Mouse (Mus musculus) ZHBTc4 (cell line): ENCODE measurements around the gene Tmem206.

ENCODE experiments used
- DNase-seq: peaks from one replicate; pipeline ENCODE4 v3.0.0-alpha.2; 2011; ENCODE audit warnings: low read depth, low spot score

Tmem206 gene

GRCm38 (mm10) chr1:191307766-191308455, 17.8 kb upstream of the Tmem206 start:
- DNase-seq: peak; percentile 84

GRCm38 (mm10) chr1:191311296-191311898, 14.3 kb upstream of the Tmem206 start:
- DNase-seq: no peak

- peak; percentile 91 for DNase-seq
These were observed 13.2 kb upstream of the Tmem206 start for GRCm38 (mm10) chr1:191312513-191312941.

GRCm38 (mm10) chr1:191313158-191313557, 12.6 kb upstream of the Tmem206 start:
- DNase-seq: no peak

- DNase-seq: no peak
These were observed 11.8 kb upstream of the Tmem206 start for GRCm38 (mm10) chr1:191313926-191314325.

- DNase-seq: no peak
These were observed 8.9 kb upstream of the Tmem206 start for GRCm38 (mm10) chr1:191316818-191317217.

- peak; percentile 75 for DNase-seq
These were observed 8.0 kb upstream of the Tmem206 start, which contains the start of gene Nenf for GRCm38 (mm10) chr1:191317591-191318196. Gene Nenf (minus strand): TSS chr1:191318194.

- DNase-seq: no peak
These were observed 7.0 kb upstream of the Tmem206 start for GRCm38 (mm10) chr1:191318686-191319085.

- DNase-seq: no peak
These were observed 2.3 kb upstream of the Tmem206 start for GRCm38 (mm10) chr1:191323381-191323780.

- DNase-seq: no peak
These were observed 750 bp upstream of the Tmem206 start for GRCm38 (mm10) chr1:191324733-191325590.

- DNase-seq: peak; percentile 64
These were observed 646 bp downstream of the Tmem206 start for GRCm38 (mm10) chr1:191326233-191326882.

GRCm38 (mm10) chr1:191327258-191327657, 1.5 kb downstream of the Tmem206 start:
- no peak for DNase-seq

- DNase-seq: no peak
These were observed 2.3 kb downstream of the Tmem206 start for GRCm38 (mm10) chr1:191328019-191328441.

GRCm38 (mm10) chr1:191330356-191330755, 4.6 kb downstream of the Tmem206 start:
- DNase-seq: no peak

GRCm38 (mm10) chr1:191334500-191334899, 8.8 kb downstream of the Tmem206 start:
- DNase-seq: no peak

- no peak for DNase-seq
These were observed 14.2 kb downstream of the Tmem206 start for GRCm38 (mm10) chr1:191339876-191340275.

GRCm38 (mm10) chr1:191340530-191340929, 14.8 kb downstream of the Tmem206 start:
- no peak for DNase-seq

- DNase-seq: no peak
These were observed 21.9 kb downstream of the Tmem206 start for GRCm38 (mm10) chr1:191347602-191348001.

GRCm38 (mm10) chr1:191348592-191348991, 22.9 kb downstream of the Tmem206 start:
- DNase-seq: no peak

- DNase-seq: no peak
These were observed 23.3 kb downstream of the Tmem206 start for GRCm38 (mm10) chr1:191348996-191349395.

- no peak for DNase-seq
These were observed 23.9 kb downstream of the Tmem206 start for GRCm38 (mm10) chr1:191349486-191350037.
